Mouse (Mus musculus): ENCODE data around the gene Eml3. TPM values are rescaled to one million over a fixed set of nuclear protein-coding genes. Genes with fewer than 3 reads are reported as not detected.
A peak's percentile ranks its signal among the peaks of the same experiment; 100 is the strongest.

Eml3 gene
- polyA plus RNA-seq, 1 experiment: 4.9 TPM

DNA sequence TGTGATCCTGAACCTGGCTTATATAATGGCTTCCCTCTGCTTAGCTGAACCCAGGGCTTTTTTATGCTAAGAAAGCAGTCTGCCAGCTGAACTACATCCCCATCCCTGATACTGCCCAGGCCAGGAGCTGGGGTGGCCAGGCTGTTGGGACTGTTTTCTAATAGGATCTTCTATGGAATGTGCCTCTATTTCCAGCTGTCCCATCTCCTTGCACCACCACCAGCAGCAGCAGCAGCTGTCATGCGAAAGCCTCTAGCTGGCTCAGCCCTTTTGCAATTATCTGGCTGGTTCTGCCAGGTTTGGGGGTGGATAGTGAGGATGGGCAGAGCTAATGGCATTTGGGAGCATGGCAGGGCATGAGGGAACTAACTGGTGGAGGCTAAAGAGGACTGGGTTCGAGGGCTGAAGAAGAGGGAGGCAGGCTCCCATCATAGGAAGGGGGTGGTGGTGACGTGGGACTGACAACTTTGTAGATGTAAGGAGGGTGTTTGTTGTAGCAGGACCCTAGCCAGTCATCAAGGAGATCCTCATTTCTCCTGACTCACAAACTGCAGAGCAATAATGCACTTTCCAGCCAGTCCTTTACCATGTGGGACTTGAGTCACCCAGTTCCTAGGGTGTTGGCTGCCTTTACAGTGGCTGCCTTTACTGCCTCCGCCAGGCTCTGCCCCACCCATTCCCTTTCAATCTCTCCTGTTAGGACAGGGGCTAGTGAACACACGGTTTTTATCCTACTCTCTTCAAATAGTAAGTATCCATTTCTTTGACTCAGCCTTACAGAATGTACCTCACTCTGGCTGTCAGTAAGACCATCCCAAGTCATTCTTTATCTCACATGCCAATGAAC lies 53.2 kb downstream of the Eml3 start:
- Histone ChIP-seq H3K36me3 (ENCODE audit: control insufficient read depth, insufficient read depth, low read length) (peaks cover 2% of the 10 kb centered on the region; the same call in 1 of the 2 replicates), H3K27me3 (ENCODE audit: control insufficient read depth, insufficient read depth, low read length) (no peaks in the 10 kb centered on the region), H3K4me3 (ENCODE audit: control insufficient read depth, low read depth, low read length) (no peak overlapping the region), H3K27ac (ENCODE audit: control insufficient read depth, insufficient read depth, low read depth, low read length) (no peak overlapping the region), H3K4me1 (ENCODE audit: control insufficient read depth, insufficient read depth, low read length) (no peaks in the 10 kb centered on the region; the same call in 1 of the 2 replicates)
- TF ChIP-seq CTCF (IDR thresholded peaks at IDR 0.05; ENCODE audit: control insufficient read depth, insufficient read depth, insufficient replicate concordance, low read depth, low read length) (no peak), POLR2A (IDR thresholded peaks at IDR 0.05; ENCODE audit: control insufficient read depth, low read depth, low read length) (no peak)

DNA sequence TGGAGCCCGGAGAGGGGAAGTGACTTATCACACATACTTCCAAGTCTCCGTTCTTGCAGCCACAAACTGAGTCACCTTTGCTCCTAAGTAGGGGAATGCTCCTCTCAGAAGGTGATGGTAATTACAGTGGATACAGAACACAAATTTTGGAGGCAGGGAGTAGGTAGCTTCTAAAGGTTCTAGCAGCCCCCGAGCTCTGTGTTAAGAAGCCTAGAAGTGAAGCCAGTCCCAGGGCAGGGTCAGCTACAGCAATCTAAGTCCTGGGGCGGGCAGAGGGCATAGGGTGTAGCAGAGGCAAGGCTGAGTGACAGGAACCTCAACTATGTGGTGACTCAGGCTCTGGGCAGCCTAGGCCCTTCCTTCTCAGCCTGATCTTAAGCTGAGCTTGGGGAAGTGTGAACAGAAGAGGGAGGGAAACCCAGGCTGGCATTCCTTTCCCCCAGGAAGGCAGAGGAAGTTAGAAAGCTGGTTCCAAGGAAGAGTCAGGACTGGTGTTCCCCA lies 53.8 kb downstream of the Eml3 start:
- Histone ChIP-seq H3K27ac (ENCODE audit: control insufficient read depth, insufficient read depth, low read depth, low read length) (no peak overlapping the region), H3K4me1 (ENCODE audit: control insufficient read depth, insufficient read depth, low read length) (peaks cover 2% of the 10 kb centered on the region; the same call in 1 of the 2 replicates), H3K27me3 (ENCODE audit: control insufficient read depth, insufficient read depth, low read length) (no peaks in the 10 kb centered on the region), H3K4me3 (ENCODE audit: control insufficient read depth, low read depth, low read length) (no peak overlapping the region), H3K36me3 (ENCODE audit: control insufficient read depth, insufficient read depth, low read length) (peaks cover 2% of the 10 kb centered on the region; the same call in 1 of the 2 replicates)
- no peak for TF ChIP-seq POLR2A (IDR thresholded peaks at IDR 0.05; ENCODE audit: control insufficient read depth, low read depth, low read length)

DNA sequence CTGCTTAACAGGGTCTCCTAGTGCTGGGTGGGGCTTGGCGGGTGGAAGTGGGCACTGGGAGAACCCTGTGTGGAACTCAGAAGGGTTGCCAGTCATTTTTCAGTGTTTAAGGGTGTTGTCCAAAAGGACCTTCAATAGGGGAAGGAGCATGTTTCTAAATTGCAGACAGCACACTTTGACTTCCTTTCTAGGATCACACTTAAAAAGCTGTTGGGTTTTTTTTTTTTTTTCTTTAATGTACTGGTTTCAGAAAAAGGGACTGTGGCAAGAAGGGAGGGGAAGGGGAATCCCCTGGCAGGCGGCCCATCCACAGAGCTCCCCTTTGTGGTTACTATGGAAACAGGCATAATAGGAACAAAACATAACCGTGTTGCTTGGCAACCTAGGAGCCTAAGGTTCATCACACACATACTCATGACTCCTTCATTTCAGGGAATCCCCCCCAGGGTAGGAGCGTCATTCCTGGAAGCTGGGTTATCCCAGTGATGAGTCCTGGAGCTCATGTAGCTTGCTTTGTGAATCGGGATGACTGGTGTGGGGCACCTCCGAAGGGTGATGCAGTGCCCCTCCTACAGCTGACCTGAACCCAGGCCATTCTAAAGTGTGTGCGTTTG lies 55.0 kb downstream of the Eml3 start:
- Histone ChIP-seq H3K27me3 (ENCODE audit: control insufficient read depth, insufficient read depth, low read length) (peaks cover 2% of the 10 kb centered on the region; the same call in 1 of the 2 replicates), H3K27ac (ENCODE audit: control insufficient read depth, insufficient read depth, low read depth, low read length) (peak overlapping the region; percentile 32), H3K36me3 (ENCODE audit: control insufficient read depth, insufficient read depth, low read length) (no peaks in the 10 kb centered on the region), H3K4me1 (ENCODE audit: control insufficient read depth, insufficient read depth, low read length) (peaks cover 10% of the 10 kb centered on the region), H3K4me3 (ENCODE audit: control insufficient read depth, low read depth, low read length) (peak overlapping the region; percentile 80)
- peak; percentile 35; the same call in 1 of the 2 replicates for TF ChIP-seq POLR2A (IDR thresholded peaks at IDR 0.05; ENCODE audit: control insufficient read depth, low read depth, low read length)
- no peak for TF ChIP-seq CTCF (IDR thresholded peaks at IDR 0.05; ENCODE audit: control insufficient read depth, insufficient read depth, insufficient replicate concordance, low read depth, low read length)

DNA sequence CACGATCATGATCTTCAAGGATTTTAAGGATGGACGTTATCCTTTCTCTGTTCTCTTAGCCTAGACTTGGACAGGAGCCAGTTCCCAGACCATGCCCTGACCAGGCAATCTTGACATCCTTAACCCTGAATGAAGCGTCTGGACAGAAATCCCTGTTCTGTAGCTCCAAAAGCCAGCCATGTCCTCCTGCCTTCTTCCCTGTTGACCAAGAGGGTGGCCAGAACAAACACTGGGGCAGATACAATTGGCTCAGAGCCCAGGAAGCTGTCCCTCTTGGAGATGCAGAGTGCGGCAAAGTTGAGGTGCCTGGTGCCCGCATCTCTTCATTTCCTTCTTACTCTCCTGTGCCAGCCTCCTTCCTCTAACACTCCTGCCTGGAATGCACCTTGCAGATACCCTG lies 56.5 kb downstream of the Eml3 start:
- peak overlapping the region; percentile 80 for H3K4me3 ChIP-seq (ENCODE audit: control insufficient read depth, low read depth, low read length)
- H3K4me1 ChIP-seq (ENCODE audit: control insufficient read depth, insufficient read depth, low read length): peaks cover 18% of the 10 kb centered on the region
- no peak for TF ChIP-seq POLR2A (IDR thresholded peaks at IDR 0.05; ENCODE audit: control insufficient read depth, low read depth, low read length)
- no peak for TF ChIP-seq CTCF (IDR thresholded peaks at IDR 0.05; ENCODE audit: control insufficient read depth, insufficient read depth, insufficient replicate concordance, low read depth, low read length)
- no peak overlapping the region for H3K27ac ChIP-seq (ENCODE audit: control insufficient read depth, insufficient read depth, low read depth, low read length)
- H3K36me3 ChIP-seq (ENCODE audit: control insufficient read depth, insufficient read depth, low read length): no peaks in the 10 kb centered on the region
- peaks cover 2% of the 10 kb centered on the region; the same call in 1 of the 2 replicates for H3K27me3 ChIP-seq (ENCODE audit: control insufficient read depth, insufficient read depth, low read length)

DNA sequence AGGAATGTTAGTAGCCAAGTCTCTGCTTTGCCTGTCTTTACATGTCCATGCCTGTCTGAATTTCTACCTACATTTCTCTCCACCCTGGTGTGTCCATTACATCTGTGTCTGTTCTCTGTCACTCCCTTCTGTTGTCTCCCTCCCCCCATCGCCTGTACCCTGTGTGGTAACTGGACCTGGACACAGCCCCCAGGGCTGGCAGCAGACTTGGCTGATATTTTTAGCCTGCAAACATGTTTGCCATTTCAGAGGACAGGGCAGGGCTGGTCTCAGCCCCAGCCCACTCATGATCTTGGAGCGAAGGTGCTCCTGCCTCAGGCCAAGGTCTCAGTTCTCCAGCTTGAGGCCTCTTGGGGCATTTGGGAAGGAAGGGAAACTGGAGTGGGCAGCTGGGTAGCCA lies 58.5 kb downstream of the Eml3 start:
- H3K4me1 ChIP-seq (ENCODE audit: control insufficient read depth, insufficient read depth, low read length): peaks cover 18% of the 10 kb centered on the region
- TF ChIP-seq CTCF (IDR thresholded peaks at IDR 0.05; ENCODE audit: control insufficient read depth, insufficient read depth, insufficient replicate concordance, low read depth, low read length): no peak
- no peak for TF ChIP-seq POLR2A (IDR thresholded peaks at IDR 0.05; ENCODE audit: control insufficient read depth, low read depth, low read length)
- H3K27me3 ChIP-seq (ENCODE audit: control insufficient read depth, insufficient read depth, low read length): peaks cover 2% of the 10 kb centered on the region; the same call in 1 of the 2 replicates
- H3K4me3 ChIP-seq (ENCODE audit: control insufficient read depth, low read depth, low read length): no peak overlapping the region
- H3K27ac ChIP-seq (ENCODE audit: control insufficient read depth, insufficient read depth, low read depth, low read length): no peak overlapping the region
- H3K36me3 ChIP-seq (ENCODE audit: control insufficient read depth, insufficient read depth, low read length): no peaks in the 10 kb centered on the region

DNA sequence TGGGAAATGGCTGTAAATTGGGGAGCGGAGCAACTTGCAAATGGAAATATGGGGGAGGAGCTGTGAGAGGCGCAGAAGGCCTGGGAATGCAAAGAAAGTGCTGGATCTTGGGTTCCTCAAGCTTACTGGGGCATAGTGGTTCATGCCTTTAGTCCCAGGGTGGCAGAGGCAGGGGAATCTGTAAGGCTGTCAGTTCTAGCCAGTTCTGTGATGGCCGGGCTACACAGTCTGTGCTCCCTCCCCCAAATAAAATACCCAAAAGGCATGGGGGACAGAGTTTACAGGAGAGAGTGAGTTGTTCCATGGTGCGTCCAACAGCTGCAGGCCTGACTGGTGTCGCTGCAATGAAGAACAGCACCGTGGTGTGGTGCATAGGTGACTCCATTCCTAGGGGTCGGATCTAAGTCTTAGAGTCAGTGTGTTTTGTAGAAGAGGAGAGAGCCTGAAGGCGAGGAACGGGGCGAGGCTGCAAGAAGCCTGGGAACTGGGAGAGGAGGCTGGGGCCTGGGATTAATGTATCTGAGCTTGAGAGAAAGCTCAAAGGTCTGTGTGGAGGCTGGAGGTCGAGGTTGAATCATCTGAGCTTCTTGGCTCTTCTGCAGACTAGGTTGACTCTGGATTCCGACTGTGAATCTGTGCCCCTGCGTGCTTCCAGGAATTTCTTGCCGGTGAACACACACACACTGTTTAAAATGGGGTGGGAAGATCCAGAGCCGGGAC lies 59.2 kb downstream of the Eml3 start:
- H3K27ac ChIP-seq (ENCODE audit: control insufficient read depth, insufficient read depth, low read depth, low read length): peak overlapping the region; percentile 34; the same call in 1 of the 2 replicates
- H3K4me1 ChIP-seq (ENCODE audit: control insufficient read depth, insufficient read depth, low read length): peaks cover 18% of the 10 kb centered on the region
- peak overlapping the region; percentile 57 for H3K4me3 ChIP-seq (ENCODE audit: control insufficient read depth, low read depth, low read length)
- H3K36me3 ChIP-seq (ENCODE audit: control insufficient read depth, insufficient read depth, low read length): no peaks in the 10 kb centered on the region
- peaks cover 2% of the 10 kb centered on the region; the same call in 1 of the 2 replicates for H3K27me3 ChIP-seq (ENCODE audit: control insufficient read depth, insufficient read depth, low read length)
- TF ChIP-seq POLR2A (IDR thresholded peaks at IDR 0.05; ENCODE audit: control insufficient read depth, low read depth, low read length) (no peak), CTCF (IDR thresholded peaks at IDR 0.05; ENCODE audit: control insufficient read depth, insufficient read depth, insufficient replicate concordance, low read depth, low read length) (no peak)
